Mouse (Mus musculus) liver, adult 2 months (tissue): Measurements from ENCODE around the gene Egfr. TPM values are rescaled to one million over a fixed set of nuclear protein-coding genes. Genes with fewer than 3 reads are reported as not detected.

Experiments used
- DNase-seq: peaks from one replicate; pipeline ENCODE4 v3.0.0-alpha.2; 2011; ENCODE audit warnings: low read depth, low spot score; ENCODE audit errors: extremely low read depth
- H3K27ac ChIP-seq: fragments of 200-500 bp; replicated peaks from 2 replicates; pipeline ENCODE4 v1.5.1; 2012; ENCODE audit warnings: low read depth, mild to moderate bottlenecking, control low read depth, inconsistent platforms, low read length; ENCODE audit not compliant: insufficient read depth
- H3K27me3 ChIP-seq: fragments of 200-500 bp; 2 replicates; pipeline ENCODE4 v1.6.1; 2012; ENCODE audit warnings: mild to moderate bottlenecking, moderate library complexity, low read length, inconsistent platforms; ENCODE audit not compliant: control insufficient read depth, insufficient read depth
- H3K36me3 ChIP-seq: fragments of 200-500 bp; 2 replicates; pipeline ENCODE4 v1.6.1; 2012; ENCODE audit warnings: low read length, inconsistent platforms; ENCODE audit not compliant: control insufficient read depth, insufficient read depth
- H3K4me1 ChIP-seq: fragments of 200-500 bp; 2 replicates; pipeline ENCODE4 v1.6.1; 2011; ENCODE audit warnings: low read length; ENCODE audit not compliant: control insufficient read depth, insufficient read depth
- H3K4me3 ChIP-seq: fragments of 200-500 bp; 2 replicates; pipeline ENCODE4 v1.5.1; 2011; ENCODE audit warnings: low read depth, mild to moderate bottlenecking, control low read depth, low read length, moderate library complexity; ENCODE audit not compliant: insufficient read depth
- H3K79me2 ChIP-seq: fragments of 200-500 bp; 2 replicates; pipeline ENCODE4 v1.6.1; 2012; ENCODE audit warnings: inconsistent platforms, mild to moderate bottlenecking, low read length, moderate library complexity; ENCODE audit not compliant: control insufficient read depth, insufficient read depth
- H3K9ac ChIP-seq: fragments of 200-500 bp; 2 replicates; pipeline ENCODE4 v1.6.1; 2012; ENCODE audit warnings: low read depth, mild to moderate bottlenecking, control low read depth, inconsistent platforms, low read length
- CTCF ChIP-seq: fragments of 200-500 bp; IDR thresholded peaks from 2 replicates; pipeline ENCODE4 v1.5.1; 2011; ENCODE audit warnings: low read depth, low read length, control low read depth
- POLR2A ChIP-seq: fragments of 200-500 bp; IDR thresholded peaks from 2 replicates; pipeline ENCODE4 v1.6.1; 2011; ENCODE audit warnings: low read length, control low read depth; ENCODE audit not compliant: insufficient read depth; ENCODE audit errors: extremely low read depth
- whole genome bisulfite sequencing: fragments of 180-500 bp; shearing (Covaris S2); methylation state at CpG from one replicate; pipeline ENCODE4 v1.1.7; 2018; 5-methylcytosine and 5-hydroxymethylcytosine counted together
- polyA plus RNA-seq: library from polyadenylated mRNA; depleted of rRNA; stranded (reverse); fragments of >200 nt; gene quantifications from 2 replicates; pipeline ENCODE4 v1.2.3, GENCODE M21; 2012
- total RNA-seq: library from RNA; depleted of rRNA; stranded (reverse); fragments of >200 nt; gene quantifications from 2 replicates; pipeline ENCODE4 v1.2.3, GENCODE M21; 2014

The Egfr gene
- total and polyA plus RNA-seq, 2 experiments = 198 to 215 TPM

- TF ChIP-seq CTCF (no peak), POLR2A (no peak)
- no peak overlapping the region for H3K4me3 ChIP-seq
- peak; percentile 56 for DNase-seq
- H3K9ac ChIP-seq = no peak overlapping the region; the same call in 1 of the 2 replicates
- 40% methylated on average over 3 of the region's 3 CpGs for WGBS
- no peak overlapping the region for H3K27ac ChIP-seq
- no peaks in the 10 kb centered on the region for H3K27me3 ChIP-seq
- peaks cover 34% of the 10 kb centered on the region for H3K4me1 ChIP-seq
- peaks cover 37% of the 10 kb centered on the region for H3K79me2 ChIP-seq
- peaks cover 75% of the 10 kb centered on the region for H3K36me3 ChIP-seq
These were observed 86.8 kb downstream of the Egfr start for GRCm38 (mm10) chr11:16838772-16839171.

- Histone ChIP-seq H3K4me1 (peaks cover 28% of the 10 kb centered on the region), H3K9ac (no peak overlapping the region), H3K4me3 (no peak overlapping the region), H3K36me3 (peaks cover 64% of the 10 kb centered on the region), H3K79me2 (peaks cover 40% of the 10 kb centered on the region), H3K27me3 (no peaks in the 10 kb centered on the region), H3K27ac (no peak overlapping the region)
- no peak for DNase-seq
- TF ChIP-seq CTCF (no peak), POLR2A (no peak)
- 57% methylated on average over 3 of the region's 3 CpGs for WGBS
These were observed 90.9 kb downstream of the Egfr start for GRCm38 (mm10) chr11:16842924-16843323.

- Histone ChIP-seq H3K4me1 (peaks cover 24% of the 10 kb centered on the region), H3K27ac (peak overlapping the region; percentile 32), H3K79me2 (peaks cover 35% of the 10 kb centered on the region), H3K4me3 (no peak overlapping the region), H3K27me3 (no peaks in the 10 kb centered on the region), H3K36me3 (peaks cover 59% of the 10 kb centered on the region), H3K9ac (no peak overlapping the region)
- no peak for TF ChIP-seq CTCF
- DNase-seq = no peak
- WGBS = 51% methylated on average over 12 of the region's 12 CpGs
These were observed 92.0 kb downstream of the Egfr start for GRCm38 (mm10) chr11:16843889-16844568.

GRCm38 (mm10) chr11:16848881-16849280 is 96.9 kb downstream of the Egfr start:
- Histone ChIP-seq H3K4me1 (peaks cover 24% of the 10 kb centered on the region), H3K4me3 (no peak overlapping the region), H3K27ac (no peak overlapping the region; the same call in 1 of the 2 replicates), H3K27me3 (no peaks in the 10 kb centered on the region), H3K36me3 (peaks cover 54% of the 10 kb centered on the region), H3K9ac (no peak overlapping the region), H3K79me2 (peaks cover 21% of the 10 kb centered on the region)
- TF ChIP-seq POLR2A (no peak), CTCF (no peak)
- DNase-seq = no peak
- WGBS = 62% methylated on average over 6 of the region's 6 CpGs

- whole genome bisulfite sequencing = 34% methylated on average over 1 of the region's 1 CpGs
- Histone ChIP-seq H3K36me3 (peaks cover 48% of the 10 kb centered on the region), H3K27me3 (no peaks in the 10 kb centered on the region), H3K4me1 (peaks cover 13% of the 10 kb centered on the region; the same call in 1 of the 2 replicates), H3K9ac (no peak overlapping the region), H3K79me2 (peaks cover 9% of the 10 kb centered on the region; the same call in 1 of the 2 replicates), H3K4me3 (no peak overlapping the region), H3K27ac (no peak overlapping the region)
- DNase-seq = peak; percentile 93
- TF ChIP-seq POLR2A (no peak), CTCF (no peak)
These were observed 99.4 kb downstream of the Egfr start for GRCm38 (mm10) chr11:16851361-16851760.

DNA sequence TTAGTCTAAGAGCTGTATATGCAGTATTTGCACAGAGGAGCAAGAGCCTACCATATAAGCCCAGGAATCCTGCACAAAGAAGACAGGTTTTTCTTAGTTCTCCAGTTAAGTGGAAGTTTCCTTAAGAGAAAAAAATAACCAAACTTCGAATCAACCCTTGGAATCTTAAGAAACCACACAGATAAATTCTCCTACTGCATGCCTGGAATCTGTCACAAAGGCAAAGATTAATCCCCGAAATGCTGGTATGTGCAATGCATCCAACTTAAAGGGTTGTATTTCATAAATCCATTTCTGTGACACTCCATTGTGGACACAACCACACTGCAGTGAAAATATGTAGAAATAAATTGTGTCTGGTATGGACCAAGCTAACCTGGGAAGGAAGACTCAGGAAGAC is 102.1 kb downstream of the Egfr start:
- peaks cover 16% of the 10 kb centered on the region; the same call in 1 of the 2 replicates for H3K4me1 ChIP-seq
- DNase-seq = no peak
- peaks cover 64% of the 10 kb centered on the region for H3K36me3 ChIP-seq
- TF ChIP-seq POLR2A (no peak), CTCF (no peak)
- peaks cover 16% of the 10 kb centered on the region for H3K79me2 ChIP-seq
- H3K9ac ChIP-seq = no peak overlapping the region
- H3K4me3 ChIP-seq = no peak overlapping the region
- WGBS = 62% methylated on average over 2 of the region's 2 CpGs
- no peak overlapping the region for H3K27ac ChIP-seq
- no peaks in the 10 kb centered on the region for H3K27me3 ChIP-seq
